Mouse (Mus musculus) testis, adult 2 months (tissue): ENCODE results near the gene Slc7a8. TPM values are rescaled to one million over a fixed set of nuclear protein-coding genes. Genes with fewer than 3 reads are reported as not detected.

Experiments used
- H3K27ac ChIP-seq: fragments of 200-500 bp; 2 replicates; pipeline ENCODE4 v1.5.1; 2012; ENCODE audit warnings: low read depth, low read length; ENCODE audit not compliant: control insufficient read depth, insufficient read depth
- H3K27me3 ChIP-seq: fragments of 200-500 bp; 2 replicates; pipeline ENCODE4 v1.6.1; 2012; ENCODE audit warnings: mild to moderate bottlenecking, low read length, moderate library complexity; ENCODE audit not compliant: control insufficient read depth, insufficient read depth
- H3K36me3 ChIP-seq: fragments of 200-500 bp; 2 replicates; pipeline ENCODE4 v1.6.1; 2012; ENCODE audit warnings: mild to moderate bottlenecking, low read length; ENCODE audit not compliant: control insufficient read depth, insufficient read depth
- H3K4me1 ChIP-seq: fragments of 200-500 bp; 2 replicates; pipeline ENCODE4 v1.6.1; 2012; ENCODE audit warnings: low read length; ENCODE audit not compliant: control insufficient read depth, insufficient read depth
- H3K4me3 ChIP-seq: fragments of 200-500 bp; 2 replicates; pipeline ENCODE4 v1.5.1; 2012; ENCODE audit warnings: low read depth, mild to moderate bottlenecking, low read length, moderate library complexity, mixed read lengths; ENCODE audit not compliant: control insufficient read depth
- CTCF ChIP-seq: fragments of 200-500 bp; IDR thresholded peaks from 2 replicates; pipeline ENCODE4 v1.5.1; 2012; ENCODE audit warnings: low read depth, mild to moderate bottlenecking, inconsistent platforms, low read length, moderate library complexity; ENCODE audit not compliant: control insufficient read depth, insufficient read depth, insufficient replicate concordance
- POLR2A ChIP-seq: fragments of 200-500 bp; IDR thresholded peaks from 2 replicates; pipeline ENCODE4 v1.6.1; 2012; ENCODE audit warnings: low read depth, mild to moderate bottlenecking, inconsistent platforms, low read length, moderate library complexity; ENCODE audit not compliant: control insufficient read depth
- polyA plus RNA-seq: library from polyadenylated mRNA; depleted of rRNA; stranded (reverse); fragments of >200 nt; gene quantifications from 2 replicates; pipeline ENCODE4 v1.2.3, GENCODE M21; 2012; rRNA removed

Gene Slc7a8
- 18.8 and 27.5 TPM in 2 replicates for polyA plus RNA-seq

DNA sequence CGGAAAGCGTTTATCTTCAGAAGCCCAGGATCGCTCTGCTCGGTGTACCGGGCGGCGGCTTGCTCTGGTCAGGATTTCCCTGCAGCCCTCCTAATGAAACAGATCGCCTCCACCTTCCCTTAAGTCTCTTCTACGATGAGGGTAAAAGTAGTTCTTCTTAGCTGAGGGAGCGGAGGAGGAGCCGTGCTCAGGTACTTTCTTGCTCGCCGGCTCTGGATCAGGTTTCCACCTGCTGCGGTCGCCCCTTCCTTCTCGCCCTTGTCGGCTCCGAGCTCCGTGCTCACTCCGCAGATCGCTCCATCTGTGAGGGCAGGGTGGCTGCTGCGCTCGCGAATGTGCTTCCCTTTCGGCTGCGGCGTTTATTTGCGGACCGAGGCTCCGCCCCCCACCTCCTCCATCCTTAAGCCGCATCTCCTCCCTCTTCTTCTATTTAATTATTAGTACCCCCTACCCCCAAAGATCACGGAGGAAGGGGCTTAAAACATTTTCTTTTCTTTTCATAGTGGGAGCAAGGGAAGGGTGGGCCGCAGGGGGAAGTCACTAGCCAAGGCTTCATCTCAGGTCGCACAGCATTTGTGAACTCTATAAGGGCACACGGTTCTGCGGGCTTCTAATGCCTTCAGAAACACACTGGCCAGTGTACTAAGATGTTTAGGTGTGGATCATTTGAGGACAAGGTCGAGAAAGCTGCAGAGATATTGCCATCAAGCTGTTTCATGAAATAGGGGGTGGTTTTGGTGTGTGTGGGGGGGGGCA is at the start of gene Slc7a8:
Slc7a8 (minus strand) TSS at position 337 of the 756 bp plus-strand sequence.
- Histone ChIP-seq H3K4me3 (peak within 1 kb of the TSS; percentile 88), H3K27ac (peak within 1 kb of the TSS; percentile 62; the same call in 1 of the 2 replicates), H3K36me3 (no peaks in the 10 kb centered on the region), H3K4me1 (peaks cover 9% of the 10 kb centered on the region), H3K27me3 (no peaks in the 10 kb centered on the region)
- TF ChIP-seq POLR2A (peak; percentile 86), CTCF (no peak)

DNA sequence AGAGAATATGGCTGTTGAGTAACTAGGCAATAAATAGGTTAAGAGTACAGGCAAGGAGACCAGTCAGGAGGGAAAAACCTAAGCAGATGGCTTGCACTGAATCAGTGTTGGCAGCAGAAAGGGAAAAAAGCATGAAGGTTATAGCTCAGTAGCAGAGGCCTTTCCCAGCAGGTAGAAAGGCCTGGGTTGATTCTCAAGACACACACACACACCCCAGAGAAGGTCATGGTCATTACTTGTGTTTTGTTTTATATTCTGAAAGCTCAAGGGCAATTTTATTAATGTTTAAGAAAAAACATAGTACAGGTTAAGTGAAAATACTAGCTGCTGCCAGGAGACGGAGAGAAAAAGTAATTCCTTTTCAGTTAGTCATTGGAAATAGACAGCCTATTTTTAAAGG is 42.0 kb upstream of the Slc7a8 start:
- H3K4me3 ChIP-seq, result no peak overlapping the region
- TF ChIP-seq CTCF (no peak), POLR2A (no peak)
- no peaks in the 10 kb centered on the region for H3K36me3 ChIP-seq
- H3K27ac ChIP-seq, result no peak overlapping the region
- H3K4me1 ChIP-seq, result no peaks in the 10 kb centered on the region
- H3K27me3 ChIP-seq, result no peaks in the 10 kb centered on the region

DNA sequence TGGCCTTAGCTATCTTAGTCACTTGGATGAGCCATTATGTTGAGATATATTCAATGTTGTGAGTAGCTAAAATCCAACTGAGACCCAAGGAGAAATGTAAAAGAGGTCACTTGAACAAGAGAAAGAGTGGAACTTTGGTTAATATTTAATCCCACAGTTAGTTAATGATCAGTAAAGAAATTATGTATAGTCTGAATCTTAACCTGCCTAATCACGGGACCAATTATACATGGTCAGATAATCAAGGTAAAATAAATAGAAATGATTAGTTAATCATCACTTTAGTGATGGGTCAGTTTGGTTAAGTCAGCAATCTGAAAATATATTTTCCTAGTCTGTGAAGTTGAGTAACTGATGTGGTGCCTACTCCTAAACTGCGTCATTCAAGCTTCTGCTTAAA is 40.6 kb upstream of the Slc7a8 start:
- no peaks in the 10 kb centered on the region for H3K4me1 ChIP-seq
- H3K27me3 ChIP-seq, result no peaks in the 10 kb centered on the region
- TF ChIP-seq POLR2A (no peak), CTCF (no peak)
- no peaks in the 10 kb centered on the region for H3K36me3 ChIP-seq
- H3K27ac ChIP-seq, result no peak overlapping the region
- no peak overlapping the region for H3K4me3 ChIP-seq

- Histone ChIP-seq H3K4me3 (no peak overlapping the region), H3K36me3 (no peaks in the 10 kb centered on the region), H3K27ac (no peak overlapping the region), H3K4me1 (no peaks in the 10 kb centered on the region; the same call in 1 of the 2 replicates), H3K27me3 (no peaks in the 10 kb centered on the region)
- TF ChIP-seq CTCF, result no peak
- TF ChIP-seq POLR2A, result no peak
Measured at GRCm38 (mm10) chr14:54817791-54818190, 36.0 kb upstream of the Slc7a8 start.

- no peak overlapping the region for H3K4me3 ChIP-seq
- no peaks in the 10 kb centered on the region; the same call in 1 of the 2 replicates for H3K4me1 ChIP-seq
Measured at GRCm38 (mm10) chr14:54815737-54816136, 34.0 kb upstream of the Slc7a8 start.

DNA sequence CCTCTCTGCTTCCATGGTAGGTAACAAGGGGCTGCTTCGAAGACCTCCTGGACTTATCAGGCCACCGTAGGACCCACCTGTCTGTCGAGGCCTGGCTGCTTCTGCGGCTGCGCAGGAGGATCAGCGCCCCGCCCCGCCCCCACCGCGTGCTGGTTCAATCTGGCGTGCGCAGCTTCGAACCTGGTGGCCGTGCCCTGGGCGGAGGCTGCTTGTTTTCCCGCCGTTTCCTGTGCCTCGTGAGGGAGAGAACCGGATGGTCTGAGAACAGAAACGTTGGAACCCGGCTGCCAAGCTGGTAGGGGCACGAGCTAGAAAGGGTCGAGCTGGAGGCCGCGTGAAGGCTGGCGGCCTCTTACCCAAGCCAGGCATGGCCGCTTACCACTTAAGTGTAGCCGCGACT is 32.2 kb upstream of the Slc7a8 start, which contains the start of gene Rnf212b:
Rnf212b (plus strand) TSS at position 151 of the 400 bp plus-strand sequence.
- peak within 1 kb of the TSS; percentile 76 for H3K27ac ChIP-seq
- peak within 1 kb of the TSS; percentile 90 for H3K4me3 ChIP-seq
- no peaks in the 10 kb centered on the region for H3K27me3 ChIP-seq
- no peaks in the 10 kb centered on the region; the same call in 1 of the 2 replicates for H3K4me1 ChIP-seq
- TF ChIP-seq CTCF (no peak), POLR2A (peak; percentile 78; the same call in 1 of the 2 replicates)
- no peaks in the 10 kb centered on the region for H3K36me3 ChIP-seq

More at GRCm38 (mm10) chr14:54815737-54816136, 34.0 kb upstream of the Slc7a8 start:
- no peak overlapping the region for H3K27ac ChIP-seq
- H3K36me3 ChIP-seq, result no peaks in the 10 kb centered on the region
- H3K27me3 ChIP-seq, result no peaks in the 10 kb centered on the region
- TF ChIP-seq CTCF (no peak), POLR2A (no peak)

GRCm38 (mm10) chr14:54809668-54810033 is 27.9 kb upstream of the Slc7a8 start:
- Histone ChIP-seq H3K36me3 (no peaks in the 10 kb centered on the region), H3K27me3 (no peaks in the 10 kb centered on the region), H3K4me3 (no peak overlapping the region), H3K27ac (no peak overlapping the region), H3K4me1 (no peaks in the 10 kb centered on the region; the same call in 1 of the 2 replicates)
- TF ChIP-seq CTCF, result no peak
- no peak for TF ChIP-seq POLR2A
